Mouse (Mus musculus) liver, adult 2 months (tissue): ENCODE data around the gene Tmem234.

ENCODE experiments used
- CTCF ChIP-seq: fragments of 200-500 bp; IDR thresholded peaks from 2 replicates; pipeline ENCODE4 v1.5.1; 2011; ENCODE audit warnings: low read depth, low read length, control low read depth
- POLR2A ChIP-seq: fragments of 200-500 bp; IDR thresholded peaks from 2 replicates; pipeline ENCODE4 v1.6.1; 2011; ENCODE audit warnings: low read length, control low read depth; ENCODE audit not compliant: insufficient read depth; ENCODE audit errors: extremely low read depth

DNA sequence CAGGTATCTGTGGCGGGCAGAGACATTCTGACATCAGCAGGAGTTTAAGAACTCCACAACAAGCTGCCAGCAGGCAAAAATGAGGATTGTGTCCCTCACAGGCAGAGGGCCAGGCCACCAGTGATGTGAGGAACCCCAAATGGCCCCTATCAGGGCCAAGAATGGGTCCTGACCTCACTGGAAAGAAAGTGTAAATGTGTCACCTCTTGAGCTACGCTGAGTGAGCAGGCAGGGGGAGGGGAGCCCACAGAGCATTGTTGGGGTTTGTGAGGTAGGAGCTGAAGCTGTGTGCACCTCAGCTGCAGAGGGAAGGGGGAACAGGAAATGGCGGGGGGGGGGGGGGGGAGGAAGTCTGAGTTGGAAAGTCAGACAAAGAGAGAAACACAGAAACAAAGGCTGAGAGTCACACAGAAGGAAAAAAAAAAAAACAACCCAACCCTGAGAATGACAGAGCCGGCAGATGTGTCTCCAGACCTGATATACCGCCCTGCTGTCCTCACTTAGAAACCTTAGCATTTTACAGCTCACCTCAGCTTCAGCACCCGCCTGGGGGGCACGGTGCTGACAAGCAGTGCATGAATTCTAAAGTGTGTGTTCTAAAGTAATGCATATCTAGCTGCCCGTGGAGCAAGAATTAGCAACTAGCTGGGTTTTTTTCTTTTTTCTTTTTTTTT is 25.2 kb upstream of the Tmem234 start:
- no peak for TF ChIP-seq CTCF
- no peak for TF ChIP-seq POLR2A
